Comparison of ENCODE assay signal across 18 mouse cellular contexts in genomic region chr13:59700137-59700536, GRCm38 (mm10). TPM values are rescaled to one million over a fixed set of nuclear protein-coding genes. Genes with fewer than 3 reads are reported as not detected.
"Had no signal": no experiment of that assay in that cellular context is flagged by ENCODE, and none has a peak within 500 bp of the region (broad histone marks: within the 10 kb centered on the region; RNA-seq: fewer than 3 reads in every experiment).

No protein-coding gene starts in this region.

RNA-seq across cellular contexts. Expression of gene 4921517D22Rik, which starts 6.2 kb away (rescaled TPM):
- total RNA-seq: layer of hippocampus, adult 2 months; layer of hippocampus, postnatal 25 days; left cerebral cortex, adult 18-20 months; left cerebral cortex, postnatal 25 days; midbrain, postnatal 0 days had no signal
- polyA plus RNA-seq: kidney, embryonic 16.5 days; large intestine, adult 2 months; limb, embryonic 10.5 days; limb, embryonic 13.5 days; liver, embryonic 13.5 days; liver, embryonic 16.5 days; lung, adult 2 months; midbrain, embryonic 10.5 days; midbrain, embryonic 14.5 days; midbrain, postnatal 0 days; neural tube, embryonic 12.5 days; neural tube, embryonic 15.5 days; stomach, embryonic 14.5 days; thymus, adult 2 months had no signal

RNA-seq across cellular contexts. Expression of gene Spata31d1a, which starts 10.0 kb away (rescaled TPM):
- total RNA-seq: midbrain, postnatal 0 days had no signal
- polyA plus RNA-seq: kidney, embryonic 16.5 days; large intestine, adult 2 months; limb, embryonic 10.5 days; limb, embryonic 13.5 days; lung, adult 2 months; midbrain, embryonic 14.5 days; midbrain, postnatal 0 days; neural tube, embryonic 12.5 days had no signal

RNA-seq across cellular contexts. Expression of gene Spata31d1b, which starts 11.9 kb away (rescaled TPM):
- polyA plus RNA-seq: kidney, embryonic 16.5 days; large intestine, adult 2 months; limb, embryonic 10.5 days; limb, embryonic 13.5 days; liver, embryonic 13.5 days; liver, embryonic 16.5 days; lung, adult 2 months; midbrain, embryonic 10.5 days; midbrain, embryonic 14.5 days; midbrain, postnatal 0 days; neural tube, embryonic 12.5 days; neural tube, embryonic 15.5 days; stomach, embryonic 14.5 days had no signal

RNA-seq across cellular contexts. Expression of gene Spata31d1d, which starts 31.4 kb away (rescaled TPM):
- total RNA-seq: layer of hippocampus, adult 2 months; layer of hippocampus, postnatal 25 days; left cerebral cortex, adult 18-20 months; left cerebral cortex, postnatal 25 days; midbrain, postnatal 0 days had no signal
- polyA plus RNA-seq: kidney, embryonic 16.5 days; large intestine, adult 2 months; limb, embryonic 10.5 days; limb, embryonic 13.5 days; liver, embryonic 13.5 days; liver, embryonic 16.5 days; lung, adult 2 months; midbrain, embryonic 10.5 days; midbrain, embryonic 14.5 days; midbrain, postnatal 0 days; neural tube, embryonic 12.5 days; neural tube, embryonic 15.5 days; stomach, embryonic 14.5 days had no signal
